Mouse (Mus musculus) layer of hippocampus, adult 9-11 months (tissue): ENCODE results near the gene Mrgprg.

Source experiments
- DNase-seq: peaks from one replicate; pipeline ENCODE4 v3.0.0; 2022

The Mrgprg gene

GRCm38 (mm10) chr7:143755357-143756124 lies 11.3 kb downstream of the Mrgprg start:
- no peak for DNase-seq

GRCm38 (mm10) chr7:143753990-143754715 lies 12.6 kb downstream of the Mrgprg start:
- DNase-seq: peak; percentile 31

GRCm38 (mm10) chr7:143752606-143753005 lies 14.2 kb downstream of the Mrgprg start:
- DNase-seq: no peak

- DNase-seq: no peak
These were observed 14.7 kb downstream of the Mrgprg start for GRCm38 (mm10) chr7:143752056-143752455.

- no peak for DNase-seq
These were observed 15.4 kb downstream of the Mrgprg start for GRCm38 (mm10) chr7:143751380-143751779.

GRCm38 (mm10) chr7:143749045-143749444 lies 17.7 kb downstream of the Mrgprg start:
- no peak for DNase-seq

GRCm38 (mm10) chr7:143748041-143748868 lies 18.5 kb downstream of the Mrgprg start:
- peak; percentile 92 for DNase-seq

- DNase-seq: no peak
These were observed 26.1 kb downstream of the Mrgprg start for GRCm38 (mm10) chr7:143740653-143741052.

- DNase-seq: peak; percentile 74
These were observed 27.0 kb downstream of the Mrgprg start for GRCm38 (mm10) chr7:143739511-143740461.

- no peak for DNase-seq
These were observed 28.2 kb downstream of the Mrgprg start for GRCm38 (mm10) chr7:143738601-143739006.

GRCm38 (mm10) chr7:143738194-143738593 lies 28.6 kb downstream of the Mrgprg start:
- DNase-seq: no peak

- DNase-seq: no peak
These were observed 33.0 kb downstream of the Mrgprg start for GRCm38 (mm10) chr7:143733746-143734145.

GRCm38 (mm10) chr7:143729886-143730285 lies 36.9 kb downstream of the Mrgprg start:
- no peak for DNase-seq

GRCm38 (mm10) chr7:143726396-143726795 lies 40.4 kb downstream of the Mrgprg start:
- no peak for DNase-seq

- no peak for DNase-seq
These were observed 43.0 kb downstream of the Mrgprg start for GRCm38 (mm10) chr7:143723841-143724240.

GRCm38 (mm10) chr7:143722646-143723045 lies 44.1 kb downstream of the Mrgprg start:
- DNase-seq: peak; percentile 47

- DNase-seq: no peak
These were observed 49.0 kb downstream of the Mrgprg start for GRCm38 (mm10) chr7:143717811-143718210.
